Mouse (Mus musculus): ENCODE data around the gene Rab8b. TPM values are rescaled to one million over a fixed set of nuclear protein-coding genes. Genes with fewer than 3 reads are reported as not detected.
"Not testable (repeated sequence)": the region's sequence is repeated elsewhere in the genome, so short reads cannot be mapped to it uniquely, and the experiment has no call there.

Gene Rab8b
- polyA plus RNA-seq, 1 experiment from 2014 or later, result 27.3 TPM

GRCm38 (mm10) chr9:66897851-66898250, 21.6 kb downstream of the Rab8b start:
- Histone ChIP-seq H3K9ac (ENCODE audit: low read depth, low read length) (no peak overlapping the region), H3K27me3 (ENCODE audit: control insufficient read depth, insufficient read depth, low read length) (no peaks in the 10 kb centered on the region), H3K4me2 (replicated peaks; ENCODE audit: low read depth, low read length) (no peak overlapping the region), H3K27ac (ENCODE audit: low read depth, low read length) (no peak overlapping the region), H3K36me3 (ENCODE audit: control insufficient read depth, insufficient read depth, low read length) (no peaks in the 10 kb centered on the region), H3K4me3 (ENCODE audit: low read length) (no peak overlapping the region), H3K4me1 (ENCODE audit: control insufficient read depth, insufficient read depth, low read length) (no peaks in the 10 kb centered on the region), H3K9me3 (ENCODE audit: control insufficient read depth, low read length) (no peaks in the 10 kb centered on the region)
- ATAC-seq (ENCODE audit: low FRiP score, low TSS enrichment), result no peak
- WGBS, result 77% methylated on average over 6 of the region's 6 CpGs

DNA sequence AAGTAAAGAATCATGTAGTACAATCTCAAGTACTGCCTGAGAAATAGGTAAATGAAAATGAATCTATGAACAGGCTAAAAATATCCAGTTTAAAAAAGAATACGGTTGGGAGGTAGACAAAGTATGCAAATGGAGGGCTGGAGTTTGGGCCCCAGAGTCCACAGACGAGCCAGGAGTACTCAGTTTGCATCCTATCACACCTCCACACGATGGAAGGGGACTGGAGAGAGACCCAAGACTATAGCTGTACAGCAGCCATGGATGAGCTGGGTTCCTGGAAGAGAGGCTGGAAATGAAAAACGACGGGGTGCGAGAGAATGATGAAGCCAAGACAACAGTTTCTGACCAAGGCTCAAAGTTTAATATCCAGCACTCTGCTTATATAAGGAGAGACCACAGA, 22.5 kb downstream of the Rab8b start:
- H3K27ac ChIP-seq (ENCODE audit: low read depth, low read length), result no peak overlapping the region
- 67% methylated on average over 6 of the region's 6 CpGs for WGBS
- ATAC-seq (ENCODE audit: low FRiP score, low TSS enrichment), result no peak
- H3K27me3 ChIP-seq (ENCODE audit: control insufficient read depth, insufficient read depth, low read length), result no peaks in the 10 kb centered on the region
- H3K4me1 ChIP-seq (ENCODE audit: control insufficient read depth, insufficient read depth, low read length), result no peaks in the 10 kb centered on the region
- H3K4me2 ChIP-seq (replicated peaks; ENCODE audit: low read depth, low read length), result no peak overlapping the region
- H3K9me3 ChIP-seq (ENCODE audit: control insufficient read depth, low read length), result no peaks in the 10 kb centered on the region
- no peak overlapping the region for H3K9ac ChIP-seq (ENCODE audit: low read depth, low read length)
- no peaks in the 10 kb centered on the region for H3K36me3 ChIP-seq (ENCODE audit: control insufficient read depth, insufficient read depth, low read length)
- no peak overlapping the region for H3K4me3 ChIP-seq (ENCODE audit: low read length)

DNA sequence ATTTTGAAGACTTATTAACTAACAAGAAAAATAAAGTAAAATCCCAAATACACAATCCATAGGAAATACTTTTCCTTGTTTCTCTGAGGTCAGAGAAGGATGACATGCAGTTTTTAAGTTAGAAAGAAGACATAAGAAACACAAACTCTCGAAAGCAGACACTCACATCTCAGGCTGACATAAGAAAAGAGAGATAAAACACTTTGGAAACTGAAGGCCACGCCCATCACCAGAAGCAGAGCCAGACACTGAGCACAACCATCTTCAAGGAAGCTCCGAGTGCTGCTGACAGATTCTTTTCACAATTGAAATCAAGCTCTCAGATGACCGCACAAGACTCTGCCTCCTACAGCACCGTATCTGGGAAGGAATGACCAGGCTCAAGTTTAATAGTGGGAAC, 23.5 kb downstream of the Rab8b start:
- no peak overlapping the region for H3K9ac ChIP-seq (ENCODE audit: low read depth, low read length)
- ATAC-seq (ENCODE audit: low FRiP score, low TSS enrichment), result no peak
- no peaks in the 10 kb centered on the region for H3K4me1 ChIP-seq (ENCODE audit: control insufficient read depth, insufficient read depth, low read length)
- H3K4me3 ChIP-seq (ENCODE audit: low read length), result no peak overlapping the region
- H3K9me3 ChIP-seq (ENCODE audit: control insufficient read depth, low read length), result no peaks in the 10 kb centered on the region
- no peak overlapping the region for H3K27ac ChIP-seq (ENCODE audit: low read depth, low read length)
- H3K36me3 ChIP-seq (ENCODE audit: control insufficient read depth, insufficient read depth, low read length), result no peaks in the 10 kb centered on the region
- no peaks in the 10 kb centered on the region for H3K27me3 ChIP-seq (ENCODE audit: control insufficient read depth, insufficient read depth, low read length)
- no peak overlapping the region for H3K4me2 ChIP-seq (replicated peaks; ENCODE audit: low read depth, low read length)
- 63% methylated on average over 5 of the region's 5 CpGs for WGBS

- Histone ChIP-seq H3K36me3 (ENCODE audit: control insufficient read depth, insufficient read depth, low read length) (no peaks in the 10 kb centered on the region), H3K27ac (ENCODE audit: low read depth, low read length) (no peak overlapping the region), H3K4me1 (ENCODE audit: control insufficient read depth, insufficient read depth, low read length) (no peaks in the 10 kb centered on the region), H3K4me3 (ENCODE audit: low read length) (no peak overlapping the region), H3K4me2 (replicated peaks; ENCODE audit: low read depth, low read length) (no peak overlapping the region), H3K9me3 (ENCODE audit: control insufficient read depth, low read length) (no peaks in the 10 kb centered on the region), H3K9ac (ENCODE audit: low read depth, low read length) (no peak overlapping the region), H3K27me3 (ENCODE audit: control insufficient read depth, insufficient read depth, low read length) (no peaks in the 10 kb centered on the region)
- ATAC-seq (ENCODE audit: low FRiP score, low TSS enrichment), result no peak
- WGBS, result 81% methylated on average over 10 of the region's 10 CpGs
Observed at GRCm38 (mm10) chr9:66895035-66895779, 24.3 kb downstream of the Rab8b start.

DNA sequence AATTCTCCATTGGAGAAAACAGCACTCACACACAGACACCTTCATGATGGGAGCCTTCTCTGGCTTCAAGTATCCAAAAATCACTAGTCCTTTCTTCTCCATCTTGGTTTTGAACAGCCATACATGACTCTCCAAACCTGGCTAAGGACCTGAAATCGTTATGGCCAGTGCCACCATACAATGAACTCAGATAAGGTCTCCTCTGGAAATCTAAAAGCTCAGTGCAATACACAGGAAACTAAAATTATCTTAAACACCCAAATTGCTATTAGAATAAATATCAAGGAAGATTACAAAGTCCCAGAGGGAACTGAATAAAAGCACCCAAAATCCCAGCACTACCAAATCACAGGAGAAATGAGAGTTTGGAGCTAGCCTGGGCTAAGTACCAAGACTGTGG, 25.1 kb downstream of the Rab8b start:
- Histone ChIP-seq H3K36me3 (ENCODE audit: control insufficient read depth, insufficient read depth, low read length) (no peaks in the 10 kb centered on the region), H3K4me2 (replicated peaks; ENCODE audit: low read depth, low read length) (no peak overlapping the region), H3K27me3 (ENCODE audit: control insufficient read depth, insufficient read depth, low read length) (no peaks in the 10 kb centered on the region), H3K9ac (ENCODE audit: low read depth, low read length) (no peak overlapping the region), H3K4me3 (ENCODE audit: low read length) (no peak overlapping the region), H3K9me3 (ENCODE audit: control insufficient read depth, low read length) (no peaks in the 10 kb centered on the region), H3K27ac (ENCODE audit: low read depth, low read length) (no peak overlapping the region), H3K4me1 (ENCODE audit: control insufficient read depth, insufficient read depth, low read length) (no peaks in the 10 kb centered on the region)
- 94% methylated on average over 1 of the region's 1 CpGs for WGBS
- no peak for ATAC-seq (ENCODE audit: low FRiP score, low TSS enrichment)

DNA sequence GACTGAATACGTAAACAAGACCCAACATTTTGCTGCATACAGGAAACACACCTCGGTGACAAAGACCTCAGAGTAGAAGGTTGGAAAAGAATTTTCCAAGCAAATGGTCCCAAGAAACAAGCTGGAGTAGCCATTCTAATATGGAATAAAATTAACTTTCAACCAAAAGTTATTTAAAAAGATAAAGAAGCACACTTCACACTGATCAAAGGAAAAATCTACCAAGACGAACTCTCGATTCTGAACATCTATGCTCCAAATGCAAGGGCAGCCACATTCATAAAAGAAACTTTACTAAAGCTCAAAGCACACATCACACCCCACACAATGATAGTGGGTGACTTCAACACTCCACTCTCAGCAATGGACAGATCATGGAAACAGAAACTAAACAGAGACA, 27.0 kb downstream of the Rab8b start:
- WGBS, result 98% methylated on average over 4 of the region's 4 CpGs
- ATAC-seq (ENCODE audit: low FRiP score, low TSS enrichment); H3K4me3 ChIP-seq (ENCODE audit: low read length); H3K9ac ChIP-seq (ENCODE audit: low read depth, low read length); H3K9me3 ChIP-seq (ENCODE audit: control insufficient read depth, low read length); H3K4me1 ChIP-seq (ENCODE audit: control insufficient read depth, insufficient read depth, low read length); H3K36me3 ChIP-seq (ENCODE audit: control insufficient read depth, insufficient read depth, low read length); H3K27ac ChIP-seq (ENCODE audit: low read depth, low read length); H3K4me2 ChIP-seq (replicated peaks; ENCODE audit: low read depth, low read length); H3K27me3 ChIP-seq (ENCODE audit: control insufficient read depth, insufficient read depth, low read length): not testable (repeated sequence)

DNA sequence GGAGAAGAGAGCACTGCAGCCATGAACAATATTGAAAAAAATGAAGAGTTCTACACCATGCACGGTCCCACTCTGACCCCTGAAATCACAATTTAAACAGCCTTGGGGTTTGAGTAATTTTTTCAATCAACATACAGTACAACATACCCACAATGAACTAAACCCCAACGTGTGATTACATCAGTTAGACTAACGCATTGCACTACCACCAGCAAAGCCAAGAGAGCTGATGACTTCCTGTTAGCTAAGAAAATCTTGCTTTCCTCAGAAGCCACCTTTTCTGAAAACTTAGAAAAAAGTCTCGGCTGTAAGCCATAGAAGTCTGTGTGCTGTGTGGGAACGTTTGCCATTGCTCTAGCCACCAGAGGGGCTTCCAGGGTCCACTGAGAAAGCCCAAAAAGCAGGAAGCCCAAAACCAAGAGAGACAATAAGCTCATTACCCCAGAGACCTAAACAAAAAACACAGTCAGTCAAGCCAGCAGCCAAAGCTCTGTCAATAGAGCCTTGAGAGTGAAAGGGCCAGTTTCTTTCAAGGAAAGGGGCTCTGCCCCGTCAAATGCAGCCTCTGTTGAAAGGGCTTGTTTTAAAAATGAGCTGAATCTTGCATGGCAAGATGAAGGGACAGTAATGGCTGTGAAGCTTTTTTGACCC, 31.4 kb downstream of the Rab8b start:
- no peak overlapping the region for H3K27ac ChIP-seq (ENCODE audit: low read depth, low read length)
- ATAC-seq (ENCODE audit: low FRiP score, low TSS enrichment), result no peak

GRCm38 (mm10) chr9:66887301-66887902, 32.1 kb downstream of the Rab8b start:
- no peaks in the 10 kb centered on the region for H3K27me3 ChIP-seq (ENCODE audit: control insufficient read depth, insufficient read depth, low read length)
- no peaks in the 10 kb centered on the region for H3K9me3 ChIP-seq (ENCODE audit: control insufficient read depth, low read length)
- 51% methylated on average over 8 of the region's 8 CpGs for WGBS
- ATAC-seq (ENCODE audit: low FRiP score, low TSS enrichment), result no peak
- no peak overlapping the region for H3K9ac ChIP-seq (ENCODE audit: low read depth, low read length)
- no peaks in the 10 kb centered on the region for H3K36me3 ChIP-seq (ENCODE audit: control insufficient read depth, insufficient read depth, low read length)
- H3K4me1 ChIP-seq (ENCODE audit: control insufficient read depth, insufficient read depth, low read length), result 0 out of 2 replicates have a peak, but pooled peaks cover 3% of the 10 kb centered on the region
- no peak overlapping the region for H3K27ac ChIP-seq (ENCODE audit: low read depth, low read length)
- no peak overlapping the region for H3K4me2 ChIP-seq (replicated peaks; ENCODE audit: low read depth, low read length)
- no peak overlapping the region for H3K4me3 ChIP-seq (ENCODE audit: low read length)

More for the DNA sequence above, 31.4 kb downstream of the Rab8b start:
- Histone ChIP-seq H3K36me3 (ENCODE audit: control insufficient read depth, insufficient read depth, low read length) (no peaks in the 10 kb centered on the region), H3K4me1 (ENCODE audit: control insufficient read depth, insufficient read depth, low read length) (no peaks in the 10 kb centered on the region), H3K27me3 (ENCODE audit: control insufficient read depth, insufficient read depth, low read length) (no peaks in the 10 kb centered on the region), H3K9ac (ENCODE audit: low read depth, low read length) (no peak overlapping the region), H3K4me3 (ENCODE audit: low read length) (no peak overlapping the region), H3K4me2 (replicated peaks; ENCODE audit: low read depth, low read length) (no peak overlapping the region), H3K9me3 (ENCODE audit: control insufficient read depth, low read length) (no peaks in the 10 kb centered on the region)
- WGBS, result 66% methylated on average over 6 of the region's 6 CpGs

DNA sequence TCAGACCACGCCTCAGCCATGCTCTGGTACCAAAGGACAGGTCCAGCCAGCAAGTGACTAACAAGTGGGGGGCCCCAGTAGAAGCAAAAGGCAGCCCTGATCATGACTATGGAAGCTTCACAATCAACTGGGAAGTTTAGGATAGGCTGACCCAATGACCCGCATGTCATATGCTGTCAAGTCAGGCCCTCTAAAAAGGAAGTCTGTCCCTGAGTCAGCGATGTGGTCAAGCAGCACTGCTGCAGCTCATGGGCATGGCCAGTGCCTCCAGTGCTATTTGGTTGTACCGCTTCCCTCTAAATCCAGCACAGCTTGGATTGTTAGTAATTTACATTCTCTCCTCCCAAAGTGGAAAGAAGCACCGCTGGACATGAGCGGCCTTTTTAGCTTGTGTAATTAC, 32.7 kb downstream of the Rab8b start:
- no peak overlapping the region for H3K4me2 ChIP-seq (replicated peaks; ENCODE audit: low read depth, low read length)
- no peaks in the 10 kb centered on the region for H3K27me3 ChIP-seq (ENCODE audit: control insufficient read depth, insufficient read depth, low read length)
- no peaks in the 10 kb centered on the region for H3K9me3 ChIP-seq (ENCODE audit: control insufficient read depth, low read length)
- 0 out of 2 replicates have a peak, but pooled peaks cover 4% of the 10 kb centered on the region for H3K4me1 ChIP-seq (ENCODE audit: control insufficient read depth, insufficient read depth, low read length)
- ATAC-seq (ENCODE audit: low FRiP score, low TSS enrichment), result no peak
- no peak overlapping the region for H3K4me3 ChIP-seq (ENCODE audit: low read length)
- no peak overlapping the region for H3K9ac ChIP-seq (ENCODE audit: low read depth, low read length)
- WGBS, result 89% methylated on average over 6 of the region's 6 CpGs
- H3K27ac ChIP-seq (ENCODE audit: low read depth, low read length), result no peak overlapping the region
- no peaks in the 10 kb centered on the region for H3K36me3 ChIP-seq (ENCODE audit: control insufficient read depth, insufficient read depth, low read length)

Data from kidney, embryonic 14.5 days (tissue).